Comparison of ENCODE assay signal across 8 mouse cellular contexts in genomic region chr8:46552441-46552765, GRCm38 (mm10). TPM values are rescaled to one million over a fixed set of nuclear protein-coding genes. Genes with fewer than 3 reads are reported as not detected.
A peak's percentile ranks its signal among the peaks of the same experiment; 100 is the strongest.
DNase-seq lines count a peak whose midpoint lies in the region; ATAC-seq lines count a peak whose summit lies in the region.

No protein-coding gene starts in this region.

- H3K27ac ChIP-seq in heart, embryonic 15.5 days, result peak overlapping the region; percentile 41; the same call in 1 of the 2 replicates
- peak overlapping the region; percentile 47; the same call in 1 of the 2 replicates for H3K27ac ChIP-seq in limb, embryonic 15.5 days

- DNase-seq in right cerebral cortex, postnatal 14 days, result peak; percentile 24
- DNase-seq in right cerebral cortex, adult 2 months (ENCODE audit: low spot score in 2 of 2), result no peak
- peak; percentile 62 for DNase-seq in cerebellum, adult 9-11 months
- peak; percentile 7 for DNase-seq in retina, embryonic 14.5 days (ENCODE audit: low spot score)
- DNase-seq in right cerebral cortex, adult 18-20 months, result no peak
- DNase-seq in yolk sac, embryonic 10.5 days (ENCODE audit: low spot score), result no peak

- H3K4me2 ChIP-seq in heart, embryonic 15.5 days, result peak overlapping the region; percentile 71
- peak overlapping the region; percentile 77 for H3K4me2 ChIP-seq in limb, embryonic 15.5 days

- no peaks in the 10 kb centered on the region for H3K9me3 ChIP-seq in heart, embryonic 15.5 days (replicated peaks)
- H3K9me3 ChIP-seq in limb, embryonic 15.5 days, result no peaks in the 10 kb centered on the region

- WGBS in heart, embryonic 15.5 days, result 2% methylated on average over 10 of the region's 10 CpGs
- WGBS in limb, embryonic 15.5 days, result 2% methylated on average over 10 of the region's 10 CpGs

- H3K27me3 ChIP-seq in heart, embryonic 15.5 days, result no peaks in the 10 kb centered on the region
- no peaks in the 10 kb centered on the region for H3K27me3 ChIP-seq in limb, embryonic 15.5 days

- peak overlapping the region; percentile 80 for H3K4me3 ChIP-seq in heart, embryonic 15.5 days
- H3K4me3 ChIP-seq in limb, embryonic 15.5 days, result peak overlapping the region; percentile 65

- H3K9ac ChIP-seq in heart, embryonic 15.5 days, result peak overlapping the region; percentile 62
- peak overlapping the region; percentile 51 for H3K9ac ChIP-seq in limb, embryonic 15.5 days

- ATAC-seq in heart, embryonic 15.5 days (replicated peaks; ENCODE audit: insufficient number of reproducible peaks, insufficient read depth, low FRiP score, low read depth), result no peak
- ATAC-seq in limb, embryonic 15.5 days (ENCODE audit: insufficient number of reproducible peaks, low FRiP score, low TSS enrichment, low read depth), result no peak

- peaks cover 15% of the 10 kb centered on the region for H3K4me1 ChIP-seq in heart, embryonic 15.5 days (replicated peaks)
- peaks cover 13% of the 10 kb centered on the region for H3K4me1 ChIP-seq in limb, embryonic 15.5 days

- no peaks in the 10 kb centered on the region for H3K36me3 ChIP-seq in heart, embryonic 15.5 days
- 0 out of 2 replicates have a peak, but pooled peaks cover 4% of the 10 kb centered on the region for H3K36me3 ChIP-seq in limb, embryonic 15.5 days

RNA-seq across cellular contexts. Expression of gene Cenpu, which starts 0.6 kb away (rescaled TPM):
- polyA plus RNA-seq in heart, embryonic 15.5 days (2015; fragmentation: Nextera tagmentation; extraction: Ambion mirVana), result 9.6 and 10.1 TPM in 2 replicates
- polyA plus RNA-seq in limb, embryonic 15.5 days (2015; fragmentation: Nextera tagmentation; extraction: Ambion mirVana), result 9.2 and 10.2 TPM in 2 replicates

Comparison
In these comparisons a context has a peak if more than half of its experiments do, and no peak if none do; other contexts are left out.
1. DNase-seq: peak in right cerebral cortex, postnatal 14 days (single experiment), cerebellum, adult 9-11 months (single experiment) and retina, embryonic 14.5 days (single experiment); none in right cerebral cortex, adult 2 months (0 of 2), right cerebral cortex, adult 18-20 months (single experiment) and yolk sac, embryonic 10.5 days (single experiment).